Mouse (Mus musculus): ENCODE measurements around the gene Epha3.

DNA sequence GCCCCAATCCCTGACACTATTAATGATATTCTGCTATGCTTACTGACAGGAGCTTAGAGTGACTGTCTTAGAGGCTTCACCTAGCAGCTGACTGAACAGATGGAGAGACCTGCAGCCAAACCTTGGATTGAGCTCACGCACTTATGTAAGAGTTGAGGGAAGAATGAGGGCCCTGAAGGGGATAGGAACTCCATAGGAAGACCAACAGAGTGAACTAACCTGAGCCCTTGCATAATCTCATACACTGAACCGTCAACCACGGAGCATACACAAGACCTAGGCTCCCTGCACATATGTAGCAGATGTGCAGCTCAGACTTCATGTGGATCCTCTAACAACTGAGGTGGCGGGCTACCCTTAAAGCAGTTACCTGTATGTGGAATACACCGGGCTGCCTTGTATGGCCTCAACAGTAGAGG lies 230.2 kb downstream of the Epha3 start:
- TF ChIP-seq POLR2A (IDR thresholded peaks at IDR 0.05; ENCODE audit: extremely low read depth, insufficient read depth, low read length) (no peak), CTCF (IDR thresholded peaks at IDR 0.05; ENCODE audit: extremely low read depth, insufficient read depth, low read length) (no peak)

Data from cortical plate, adult 2 months (tissue).